Mouse (Mus musculus): Measurements from ENCODE around the gene Tex35.

The Tex35 gene

GRCm38 (mm10) chr1:157049886-157050285, 58.6 kb downstream of the Tex35 start:
- no peak for DNase-seq (ENCODE audit: low spot score)
